Comparison of ENCODE assay signal across 8 mouse cellular contexts in genomic region chr16:35939261-35939660, GRCm38 (mm10). TPM values are rescaled to one million over a fixed set of nuclear protein-coding genes. Genes with fewer than 3 reads are reported as not detected.
DNase-seq lines count a peak whose midpoint lies in the region; ATAC-seq and TF ChIP-seq lines count a peak whose summit lies in the region.

No protein-coding gene starts in this region.

- peak overlapping the region; percentile 83 for H3K4me2 ChIP-seq in CH12.LX (ENCODE audit: insufficient read depth, low read depth, poor library complexity, severe bottlenecking)
- peak overlapping the region; percentile 82 for H3K4me2 ChIP-seq in embryonic facial prominence, embryonic 15.5 days (replicated peaks)
- peak overlapping the region; percentile 87 for H3K4me2 ChIP-seq in intestine, embryonic 15.5 days (replicated peaks)
- peak overlapping the region; percentile 79 for H3K4me2 ChIP-seq in neural tube, embryonic 15.5 days

- no peaks in the 10 kb centered on the region for H3K9me3 ChIP-seq in CH12.LX (replicated peaks; ENCODE audit: low read length)
- no peaks in the 10 kb centered on the region for H3K9me3 ChIP-seq in embryonic facial prominence, embryonic 15.5 days (replicated peaks)
- no peaks in the 10 kb centered on the region for H3K9me3 ChIP-seq in intestine, embryonic 15.5 days
- no peaks in the 10 kb centered on the region for H3K9me3 ChIP-seq in neural tube, embryonic 15.5 days (replicated peaks)

- peaks cover 31 to 55% of the 10 kb centered on the region in 2 experiments for H3K36me3 ChIP-seq in CH12.LX (replicated peaks in 1 of 2; ENCODE audit: control insufficient read depth in 1 of 2, insufficient read depth in 1 of 2, low read length in 1 of 2)
- H3K36me3 ChIP-seq in embryonic facial prominence, embryonic 15.5 days = no peaks in the 10 kb centered on the region
- no peaks in the 10 kb centered on the region for H3K36me3 ChIP-seq in intestine, embryonic 15.5 days
- H3K36me3 ChIP-seq in neural tube, embryonic 15.5 days = no peaks in the 10 kb centered on the region

- peak; percentile 5 for DNase-seq in cerebellum, adult 8-10 months
- DNase-seq in cerebellum, postnatal 36 days = no peak
- peak; percentile 59 for DNase-seq in CH12.LX (ENCODE audit: extremely low read depth)
- peak; percentile 28 to 62 for DNase-seq in lung, adult 18-20 months
- no peak for DNase-seq in frontal cortex, postnatal 36 days (ENCODE audit: low spot score in 2 of 2)

- peak overlapping the region; percentile 55 for H3K27ac ChIP-seq in CH12.LX (ENCODE audit: insufficient read depth, low read depth)
- H3K27ac ChIP-seq in embryonic facial prominence, embryonic 15.5 days (replicated peaks) = no peak overlapping the region
- H3K27ac ChIP-seq in intestine, embryonic 15.5 days = peak overlapping the region; percentile 79
- H3K27ac ChIP-seq in neural tube, embryonic 15.5 days (replicated peaks) = no peak overlapping the region

- ATAC-seq in embryonic facial prominence, embryonic 15.5 days (ENCODE audit: insufficient number of reproducible peaks, low FRiP score, low TSS enrichment, low read depth) = no peak
- ATAC-seq in intestine, embryonic 15.5 days = peak; percentile 68
- peak; percentile 38; the same call in 1 of the 2 replicates for ATAC-seq in neural tube, embryonic 15.5 days (ENCODE audit: low FRiP score)

- dilution Hi-C loops in CH12.LX (cut with MboI; ENCODE audit: extremely low pct_ligation_motif_present, extremely low pct_unique_long_range_greater_than_20kb, low sequenced_read_pairs) = no loop called here

- no peak for TF ChIP-seq CTCF in CH12.LX (conservative IDR thresholded peaks at IDR 0.05 in 1 of 2, IDR thresholded peaks at IDR 0.05 in 1 of 2; ENCODE audit: low read depth in 2 of 2, low read length in 2 of 2)

- no peak; the same call in 1 of the 2 replicates for TF ChIP-seq RAD21 in CH12.LX (IDR thresholded peaks at IDR 0.05; ENCODE audit: low read depth, low read length)

- peaks cover 6 to 28% of the 10 kb centered on the region in 2 experiments for H3K4me1 ChIP-seq in CH12.LX (ENCODE audit: control insufficient read depth in 1 of 2, insufficient read depth in 2 of 2)
- H3K4me1 ChIP-seq in embryonic facial prominence, embryonic 15.5 days = 0 out of 2 replicates have a peak, but pooled peaks cover 7% of the 10 kb centered on the region
- H3K4me1 ChIP-seq in intestine, embryonic 15.5 days (replicated peaks) = 0 out of 2 replicates have a peak, but pooled peaks cover 7% of the 10 kb centered on the region
- H3K4me1 ChIP-seq in neural tube, embryonic 15.5 days = peaks cover 15% of the 10 kb centered on the region

- peak overlapping the region; percentile 64 for H3K9ac ChIP-seq in CH12.LX (ENCODE audit: insufficient read depth, low read depth)
- H3K9ac ChIP-seq in embryonic facial prominence, embryonic 15.5 days = peak overlapping the region; percentile 41; the same call in 1 of the 2 replicates
- H3K9ac ChIP-seq in intestine, embryonic 15.5 days = peak overlapping the region; percentile 78
- peak overlapping the region; percentile 37 for H3K9ac ChIP-seq in neural tube, embryonic 15.5 days (replicated peaks)

- peak overlapping the region; percentile 68 to 100 (median 69) for H3K4me3 ChIP-seq in CH12.LX (replicated peaks in 1 of 3; ENCODE audit: low read depth in 2 of 3, low read length in 2 of 3, poor library complexity in 1 of 3)
- peak overlapping the region; percentile 69 for H3K4me3 ChIP-seq in embryonic facial prominence, embryonic 15.5 days (replicated peaks)
- peak overlapping the region; percentile 70 for H3K4me3 ChIP-seq in intestine, embryonic 15.5 days (replicated peaks)
- H3K4me3 ChIP-seq in neural tube, embryonic 15.5 days (replicated peaks) = peak overlapping the region; percentile 50

- no peak for TF ChIP-seq POLR2A in CH12.LX (IDR thresholded peaks at IDR 0.05; ENCODE audit: low read depth, low read length)

- H3K27me3 ChIP-seq in CH12.LX (replicated peaks) = no peaks in the 10 kb centered on the region
- no peaks in the 10 kb centered on the region for H3K27me3 ChIP-seq in embryonic facial prominence, embryonic 15.5 days
- H3K27me3 ChIP-seq in intestine, embryonic 15.5 days (replicated peaks) = no peaks in the 10 kb centered on the region
- H3K27me3 ChIP-seq in neural tube, embryonic 15.5 days (replicated peaks) = peaks cover 7% of the 10 kb centered on the region

- peaks cover 6% of the 10 kb centered on the region for H3K79me2 ChIP-seq in CH12.LX (replicated peaks; ENCODE audit: control insufficient read depth, extremely low read depth, insufficient read depth, poor library complexity, severe bottlenecking)

- 3% methylated on average over 6 of the region's 6 CpGs for WGBS in embryonic facial prominence, embryonic 15.5 days
- 8% methylated on average over 6 of the region's 6 CpGs for WGBS in intestine, embryonic 15.5 days
- 9% methylated on average over 6 of the region's 6 CpGs for WGBS in neural tube, embryonic 15.5 days

- in situ Hi-C loops in CH12.LX (cut with MboI; ENCODE audit: low pct_ligation_motif_present, low pct_unique_long_range_greater_than_20kb, low sequenced_read_pairs) = loop anchor here (5.0 to 10.0 kb wide), 2 partner anchors 67 to 194 kb away; partner anchors contain the start of gene Parp14

- no peak for TF ChIP-seq EP300 in CH12.LX (IDR thresholded peaks at IDR 0.05; ENCODE audit: low read length)

TF ChIP-seq in CH12.LX, 34 proteins besides CTCF, POLR2A, EP300 and RAD21:
- TF ChIP-seq CHD2 (IDR thresholded peaks at IDR 0.05; ENCODE audit: low read length) = peak; percentile 70; the same call in 1 of the 2 replicates
- no peak for TF ChIP-seq NELFE (IDR thresholded peaks at IDR 0.05; ENCODE audit: low read depth, low read length)

RNA-seq across cellular contexts. Expression of gene Dtx3l, which starts 0.3 kb away (rescaled TPM):
- total RNA-seq in CH12.LX (2012; rRNA removed) (10.7 and 14.4 TPM in 2 replicates), CH12.LX (2014; rRNA removed) (20.4 and 21.1 TPM in 2 replicates)
- 12.8 and 17.4 TPM in 2 replicates for polyA plus RNA-seq in CH12.LX (2012; ENCODE audit: insufficient read length, low read depth)
- 3.8 and 3.9 TPM in 2 replicates for polyA plus RNA-seq in embryonic facial prominence, embryonic 15.5 days (2015; fragmentation: Nextera tagmentation; extraction: Ambion mirVana)
- polyA plus RNA-seq in intestine, embryonic 15.5 days (2015; fragmentation: Nextera tagmentation; extraction: Ambion mirVana) = 8.6 TPM in 2 replicates
- 1.4 and 6.1 TPM in 2 replicates for polyA plus RNA-seq in neural tube, embryonic 15.5 days (2015; fragmentation: Nextera tagmentation; extraction: Ambion mirVana)

RNA-seq across cellular contexts. Expression of gene Parp9, which starts 1.0 kb away (rescaled TPM):
- total RNA-seq in CH12.LX (2012; rRNA removed) = 26.1 and 30.3 TPM in 2 replicates
- 53.1 and 56.9 TPM in 2 replicates for total RNA-seq in CH12.LX (2014; rRNA removed)
- 33.2 and 34.3 TPM in 2 replicates for polyA plus RNA-seq in CH12.LX (2012; ENCODE audit: insufficient read length, low read depth)
- polyA plus RNA-seq in embryonic facial prominence, embryonic 15.5 days (2015; fragmentation: Nextera tagmentation; extraction: Ambion mirVana) = 6.9 and 7.3 TPM in 2 replicates
- polyA plus RNA-seq in intestine, embryonic 15.5 days (2015; fragmentation: Nextera tagmentation; extraction: Ambion mirVana) = 12.0 and 14.0 TPM in 2 replicates
- polyA plus RNA-seq in neural tube, embryonic 15.5 days (2015; fragmentation: Nextera tagmentation; extraction: Ambion mirVana) = 2.0 and 7.8 TPM in 2 replicates

RNA-seq across cellular contexts. Expression of gene Kpna1, which starts 39.3 kb away (rescaled TPM):
- total RNA-seq in CH12.LX (2012; rRNA removed) = 22.1 and 29.8 TPM in 2 replicates
- 57.9 and 66.6 TPM in 2 replicates for total RNA-seq in CH12.LX (2014; rRNA removed)
- 63.9 and 74.1 TPM in 2 replicates for polyA plus RNA-seq in CH12.LX (2012; ENCODE audit: insufficient read length, low read depth)
- 32.4 and 35.6 TPM in 2 replicates for polyA plus RNA-seq in embryonic facial prominence, embryonic 15.5 days (2015; fragmentation: Nextera tagmentation; extraction: Ambion mirVana)
- 34.9 and 40.2 TPM in 2 replicates for polyA plus RNA-seq in intestine, embryonic 15.5 days (2015; fragmentation: Nextera tagmentation; extraction: Ambion mirVana)
- polyA plus RNA-seq in neural tube, embryonic 15.5 days (2015; fragmentation: Nextera tagmentation; extraction: Ambion mirVana) = 61.3 and 65.6 TPM in 2 replicates

Comparison
In these comparisons a context has a peak if more than half of its experiments do, and no peak if none do; other contexts are left out.
1. DNase-seq: peak in cerebellum, adult 8-10 months (single experiment), CH12.LX (single experiment) and lung, adult 18-20 months (2 of 2); none in cerebellum, postnatal 36 days (0 of 2) and frontal cortex, postnatal 36 days (0 of 2).
2. H3K27ac ChIP-seq: peak in CH12.LX (single experiment) and intestine, embryonic 15.5 days (single experiment); none in embryonic facial prominence, embryonic 15.5 days (single experiment) and neural tube, embryonic 15.5 days (single experiment).
3. Peak in every context shown above with its lines, with median percentiles within 50 percentile points of each other: H3K4me2 ChIP-seq, H3K4me3 ChIP-seq and H3K9ac ChIP-seq.